Mouse (Mus musculus) right cerebral cortex, postnatal 25 days (tissue): Measurements from ENCODE around the gene Gm17359.
"Not testable (repeated sequence)": the region's sequence is repeated elsewhere in the genome, so short reads cannot be mapped to it uniquely, and the experiment has no call there.

Source experiments
- DNase-seq: peaks from one replicate; pipeline ENCODE4 v3.0.0; 2022

Gm17359 gene

DNA sequence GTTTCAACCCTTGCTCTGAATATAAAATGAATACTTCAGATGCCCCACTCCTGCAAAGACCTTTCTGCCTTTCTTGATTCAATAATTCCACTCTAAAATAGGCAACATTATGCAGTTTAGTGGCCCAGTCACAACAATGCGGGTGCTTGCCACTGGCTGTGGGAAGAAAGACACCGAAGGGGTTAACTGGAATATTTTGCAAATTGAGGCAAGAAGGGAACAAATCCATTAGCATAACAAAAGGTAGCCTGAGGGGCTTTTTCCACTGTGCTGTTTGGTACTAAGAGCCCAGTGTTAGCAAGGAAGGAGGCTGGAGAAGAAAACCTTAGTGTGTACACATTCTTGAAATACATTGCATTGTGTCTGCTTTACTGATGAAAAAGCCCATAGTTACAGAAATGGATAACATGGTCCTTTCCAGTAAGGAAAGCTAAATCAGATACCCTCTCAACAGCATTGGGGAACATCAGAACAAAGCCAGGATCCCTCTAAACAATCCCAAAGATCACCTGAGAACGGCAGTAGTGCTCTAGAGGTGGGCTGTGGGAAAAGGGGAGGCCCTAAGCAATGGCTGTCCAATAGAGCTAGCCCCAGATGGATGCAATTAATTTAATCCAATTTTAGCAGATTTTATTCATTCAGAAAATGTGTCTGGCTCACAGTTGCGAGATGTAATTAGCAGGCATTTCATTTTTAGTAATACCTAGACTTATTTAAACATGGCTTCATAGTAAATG is 80.7 kb downstream of the Gm17359 start:
- no peak for DNase-seq

DNA sequence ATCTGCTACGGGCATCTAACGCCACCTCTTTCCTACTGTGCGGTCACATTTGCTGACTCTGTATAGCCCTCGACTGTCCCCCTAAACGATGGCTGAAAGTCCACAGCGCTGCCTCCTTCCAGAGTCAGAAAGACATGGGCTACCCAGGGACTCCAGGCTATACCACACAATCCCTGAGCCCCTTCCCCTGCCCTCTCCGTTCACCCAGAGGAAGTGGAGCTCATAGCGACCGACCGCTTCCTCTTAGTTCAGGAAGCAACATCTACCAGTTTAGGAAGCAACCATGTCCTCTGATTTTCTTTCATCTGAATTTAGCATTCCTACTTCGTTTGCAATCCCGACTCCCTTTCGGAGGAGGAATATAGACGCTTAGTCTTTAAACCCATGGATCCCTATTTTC is 82.5 kb downstream of the Gm17359 start:
- DNase-seq: no peak

- DNase-seq: no peak
These were observed 89.0 kb downstream of the Gm17359 start for GRCm38 (mm10) chr3:79425441-79425840.

DNA sequence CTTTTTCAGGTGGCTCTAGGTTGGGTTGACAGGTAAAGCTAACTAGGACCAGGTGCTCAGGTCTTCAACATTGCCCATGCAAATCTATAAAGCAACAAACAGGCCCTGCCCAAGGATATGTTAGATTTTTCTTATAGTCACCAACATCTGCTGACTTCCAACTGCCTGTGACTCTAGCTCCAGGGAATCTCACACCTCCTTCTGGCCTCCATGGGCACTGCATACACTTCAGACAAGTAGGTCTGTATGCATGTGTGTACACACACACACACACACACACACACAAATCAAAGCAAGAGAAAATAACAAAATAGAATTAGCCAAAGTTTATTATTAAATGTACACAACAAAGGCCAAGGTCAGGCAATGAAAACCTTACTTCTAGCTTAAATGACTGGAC is 97.1 kb downstream of the Gm17359 start:
- DNase-seq: no peak

DNA sequence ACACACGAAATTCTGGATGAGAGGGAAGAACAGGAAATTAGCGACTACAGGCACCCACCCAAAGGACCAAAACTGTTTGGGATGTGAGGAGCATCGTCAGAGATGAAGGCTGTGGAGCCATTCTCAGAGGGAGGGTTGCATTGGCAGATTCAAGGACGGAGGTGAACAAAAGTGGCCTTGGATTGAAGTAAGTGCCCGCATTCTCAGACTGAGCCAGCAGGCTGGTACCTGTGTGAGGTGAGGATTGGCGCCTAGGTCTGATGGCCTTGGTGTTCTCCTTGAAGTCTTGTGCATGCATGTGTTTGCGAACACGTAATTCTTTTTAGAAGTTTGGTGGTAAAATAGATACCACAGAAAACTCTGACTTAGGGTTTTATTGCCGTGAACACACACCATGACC is 98.0 kb downstream of the Gm17359 start:
- DNase-seq: no peak

GRCm38 (mm10) chr3:79434985-79435384 is 98.5 kb downstream of the Gm17359 start:
- no peak for DNase-seq

GRCm38 (mm10) chr3:79436186-79436585 is 99.7 kb downstream of the Gm17359 start:
- peak; percentile 83 for DNase-seq

DNA sequence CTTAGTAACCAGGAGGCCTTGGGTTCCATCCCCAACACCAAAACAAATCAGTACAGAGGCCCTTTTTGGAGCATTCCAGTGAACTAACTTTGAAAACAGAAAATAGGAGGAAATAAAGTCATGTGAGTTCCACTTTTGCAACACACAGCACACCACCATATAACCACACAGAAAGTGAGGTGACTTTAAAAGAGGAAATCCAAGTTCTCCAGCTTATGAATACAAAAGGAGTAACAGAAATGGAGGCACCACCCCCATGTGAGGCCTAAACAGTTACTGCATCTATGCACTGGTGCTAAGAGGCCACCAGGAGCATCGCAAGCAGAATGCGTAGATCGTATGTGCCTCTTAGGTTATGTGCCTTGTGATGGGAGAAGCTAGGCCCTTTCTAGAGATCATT is 101.8 kb downstream of the Gm17359 start:
- no peak for DNase-seq

- peak; percentile 61 for DNase-seq
These were observed 104.6 kb downstream of the Gm17359 start for GRCm38 (mm10) chr3:79440976-79441491.

DNA sequence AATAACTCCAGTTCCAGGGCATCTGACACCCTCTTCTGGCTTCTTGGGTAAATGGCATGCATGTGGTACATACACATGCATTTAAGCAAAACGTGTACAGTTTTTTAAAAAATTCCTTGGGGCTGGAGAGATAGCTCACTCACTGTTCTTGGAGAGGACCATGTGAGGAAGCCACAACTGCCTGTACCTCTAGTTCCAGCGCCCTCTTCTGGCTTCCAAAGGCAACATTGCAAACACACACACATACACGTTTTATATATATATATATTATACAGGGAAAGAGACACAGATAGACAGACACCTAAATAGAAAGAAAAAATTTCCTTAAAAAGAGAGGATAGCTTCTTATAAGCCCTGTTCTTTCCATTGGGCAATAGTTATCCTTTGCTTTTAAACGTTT is 107.4 kb downstream of the Gm17359 start:
- DNase-seq: no peak

DNA sequence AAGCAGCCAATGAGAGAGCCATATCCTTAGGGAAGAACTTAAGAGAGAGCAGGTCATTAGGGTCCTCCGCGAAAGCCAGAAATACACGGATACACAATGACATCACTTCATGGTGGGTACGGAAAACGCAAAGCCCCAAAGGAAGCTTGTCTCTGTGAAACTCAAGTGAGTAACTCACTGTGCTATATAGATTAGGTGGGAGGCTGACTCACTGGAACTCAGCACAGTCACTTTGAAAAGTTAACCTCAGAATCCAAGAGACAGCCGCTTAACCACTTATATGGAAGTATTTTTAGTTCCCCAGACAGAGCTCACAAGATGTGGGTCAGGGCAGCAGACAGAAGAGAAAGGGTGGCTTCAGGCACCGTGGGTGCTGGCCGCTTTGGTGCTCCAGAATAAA is 108.6 kb downstream of the Gm17359 start:
- DNase-seq: no peak

GRCm38 (mm10) chr3:79446124-79446523 is 109.7 kb downstream of the Gm17359 start:
- DNase-seq: no peak

- DNase-seq: not testable (repeated sequence)
These were observed 110.2 kb downstream of the Gm17359 start for GRCm38 (mm10) chr3:79446648-79447047.

DNA sequence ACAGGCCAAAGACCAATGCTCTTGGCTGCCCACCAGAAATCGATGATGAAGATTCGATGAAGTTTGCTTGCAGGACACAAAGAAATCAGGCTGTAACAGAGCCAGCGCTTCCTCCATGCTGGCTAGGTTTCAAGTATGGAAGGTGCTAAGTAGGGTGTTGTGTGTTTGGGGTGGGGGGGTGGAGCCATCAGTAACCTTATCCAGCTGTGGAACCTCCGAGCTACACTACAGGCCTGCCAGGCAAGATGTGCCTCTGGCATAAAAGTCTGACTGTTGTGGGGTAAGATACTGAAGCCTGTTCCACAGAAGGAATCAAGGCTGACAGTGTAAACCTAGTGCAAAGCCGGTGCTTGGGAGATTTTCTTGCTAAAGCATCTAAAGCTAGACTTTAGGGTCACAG is 112.0 kb downstream of the Gm17359 start:
- no peak for DNase-seq

GRCm38 (mm10) chr3:79449361-79449760 is 112.9 kb downstream of the Gm17359 start:
- no peak for DNase-seq

DNA sequence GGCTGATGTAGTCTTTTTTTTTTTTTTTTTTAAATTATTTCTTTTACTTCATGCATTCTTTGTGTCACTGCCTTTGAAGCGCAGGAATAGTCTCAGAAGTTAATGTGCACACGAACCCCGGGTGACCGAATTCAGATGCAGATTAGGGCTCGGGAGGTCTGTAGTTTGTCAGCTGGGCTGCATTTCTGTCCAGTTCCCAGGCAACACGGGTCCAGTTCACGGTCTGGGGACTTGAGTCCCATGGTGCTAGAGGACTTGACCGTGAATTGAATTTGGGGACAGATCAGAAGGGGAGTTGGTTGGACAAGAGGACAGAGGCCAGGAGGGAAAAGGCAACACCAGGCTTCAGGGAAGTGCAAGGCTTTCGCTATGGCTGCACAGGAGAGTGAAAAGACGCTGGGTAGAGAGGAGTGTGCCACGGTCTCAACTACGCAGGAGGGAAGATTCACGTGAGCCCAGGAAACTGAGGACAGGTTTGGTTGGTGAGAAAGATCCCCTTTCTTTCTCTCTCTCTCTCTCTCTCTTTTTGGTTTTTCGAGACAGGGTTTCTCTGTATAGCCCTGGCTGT is 116.3 kb downstream of the Gm17359 start:
- no peak for DNase-seq

DNA sequence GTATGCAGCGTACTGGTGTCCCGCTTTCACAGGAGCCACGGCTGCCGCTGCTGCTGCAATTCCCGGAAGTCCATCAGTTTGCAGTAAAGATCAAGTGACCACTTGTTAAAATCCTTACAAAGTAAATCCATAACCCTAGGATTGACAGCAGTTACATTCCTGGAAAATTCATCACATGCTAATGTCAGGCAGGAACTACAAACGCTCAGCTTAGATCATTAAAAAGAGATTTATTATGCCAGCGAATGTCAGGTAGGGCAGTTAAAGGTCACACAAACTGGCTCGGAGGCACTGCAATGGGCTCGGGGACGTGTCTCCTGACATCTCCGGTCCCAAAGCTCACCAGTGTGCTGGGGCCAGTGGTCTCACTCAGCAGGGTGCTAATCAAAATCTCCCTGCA is 119.3 kb downstream of the Gm17359 start:
- DNase-seq: no peak

- DNase-seq: no peak
These were observed 122.3 kb downstream of the Gm17359 start for GRCm38 (mm10) chr3:79458651-79459275.

DNA sequence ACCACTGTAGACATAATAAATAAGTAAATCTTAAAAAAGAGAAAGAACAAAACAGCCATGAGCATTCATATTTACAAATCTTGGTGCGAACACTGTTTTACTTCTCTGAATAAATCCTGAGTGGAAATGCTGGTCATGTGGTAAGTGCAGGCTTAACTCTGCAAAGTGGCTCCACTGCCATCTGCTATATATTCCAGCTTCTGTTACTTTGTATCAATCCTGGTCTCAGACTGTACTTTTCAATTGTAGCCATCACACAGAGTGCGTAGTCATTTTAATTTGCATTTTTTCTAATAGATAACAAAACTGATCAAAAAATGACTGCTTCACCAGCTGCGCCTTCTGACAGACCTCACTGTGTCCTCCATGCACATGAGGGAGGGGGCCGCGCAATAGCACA is 133.0 kb downstream of the Gm17359 start:
- no peak for DNase-seq

DNA sequence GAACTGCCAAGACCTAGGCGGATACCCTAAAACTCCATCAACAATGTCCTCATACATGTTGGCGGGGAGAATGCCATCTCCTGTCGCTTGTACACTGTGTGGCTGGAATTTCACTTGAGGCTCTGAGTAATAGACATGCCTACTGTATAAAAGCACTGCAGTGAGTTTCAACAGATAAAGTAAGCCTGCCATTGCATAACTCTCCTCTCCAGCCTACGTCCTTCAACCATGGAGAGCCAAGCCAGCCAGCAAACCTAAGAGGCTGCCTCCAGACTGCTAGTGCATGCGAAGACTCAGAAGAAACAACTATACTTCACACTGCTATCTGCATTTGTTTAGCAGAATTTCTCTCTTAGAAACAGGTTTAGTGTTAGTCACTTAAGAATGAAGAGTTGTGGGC is 135.9 kb downstream of the Gm17359 start:
- no peak for DNase-seq

DNA sequence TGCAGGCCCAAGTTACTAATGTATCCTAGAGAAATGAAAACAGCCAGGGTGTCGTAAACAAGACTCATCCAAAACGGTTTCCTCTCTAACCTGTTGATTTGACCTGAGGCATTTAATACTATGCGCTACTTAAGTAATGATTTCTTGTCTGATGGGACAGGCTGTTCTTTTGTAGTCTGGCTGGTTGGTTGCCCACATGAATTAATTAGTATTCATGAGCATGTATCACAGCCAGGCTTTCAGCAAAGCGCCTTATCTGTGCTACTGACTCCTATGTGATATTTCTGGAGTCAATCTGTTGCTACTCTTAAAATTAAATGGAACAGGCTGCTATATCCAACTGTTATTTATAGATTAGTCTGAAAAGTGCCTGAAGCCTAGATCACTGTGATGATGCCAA is 138.4 kb downstream of the Gm17359 start:
- DNase-seq: peak; percentile 33

DNA sequence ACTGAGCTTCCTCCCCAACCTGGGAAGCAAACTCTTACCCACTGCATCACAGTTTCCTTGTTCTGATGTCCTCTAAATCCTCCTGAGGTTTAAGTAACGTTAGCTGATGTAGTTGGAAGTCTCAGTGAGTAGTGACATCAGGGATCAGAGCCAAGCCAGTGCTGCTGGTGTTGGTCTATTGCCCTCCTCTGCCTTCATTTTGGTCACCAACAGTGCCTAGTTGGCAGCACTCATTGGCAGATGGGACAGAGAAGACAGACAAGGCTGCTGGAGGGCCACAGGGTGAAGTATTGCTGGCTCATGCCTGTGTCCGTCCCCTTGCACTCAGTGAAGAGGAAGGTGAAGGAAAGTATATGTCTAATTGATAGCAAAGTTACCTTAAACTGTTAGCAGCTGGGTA is 139.5 kb downstream of the Gm17359 start:
- no peak for DNase-seq

- DNase-seq: no peak
These were observed 141.9 kb downstream of the Gm17359 start for GRCm38 (mm10) chr3:79478400-79478799.

DNA sequence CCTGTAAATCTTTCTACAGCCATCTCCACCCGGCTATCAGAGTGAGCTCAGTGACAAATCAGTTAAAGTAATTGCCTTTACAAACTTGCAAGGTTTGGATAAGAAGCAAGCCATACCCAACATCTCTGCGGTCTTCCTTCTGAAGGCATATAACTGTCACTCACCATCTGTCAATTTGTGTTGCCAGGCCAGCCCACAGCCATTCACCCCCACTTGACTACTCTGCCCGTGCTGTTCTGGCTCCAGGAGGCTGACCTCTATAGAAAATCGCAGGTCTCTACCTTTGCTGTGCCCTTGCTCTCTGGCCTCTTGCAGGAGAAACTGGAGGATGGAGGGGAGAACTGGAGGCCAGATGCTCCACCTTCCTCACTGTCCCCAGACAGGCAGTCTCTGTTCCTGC is 142.4 kb downstream of the Gm17359 start:
- DNase-seq: no peak
